Mouse (Mus musculus) ES-E14 (cell line): ENCODE data around the gene Anapc5.

Experiments used
- HCFC1 ChIP-seq: IDR thresholded peaks from 2 replicates; pipeline ENCODE4 v1.6.1; 2012; ENCODE audit warnings: low read length, inconsistent platforms, borderline replicate concordance; ENCODE audit not compliant: insufficient read depth
- MAFK ChIP-seq: IDR thresholded peaks from 2 replicates; pipeline ENCODE4 v1.6.1; 2014; ENCODE audit warnings: mild to moderate bottlenecking, low read depth, low read length, inconsistent platforms; ENCODE audit not compliant: insufficient read depth

- no peak for TF ChIP-seq MAFK
- TF ChIP-seq HCFC1 = no peak
These were observed 20.0 kb upstream of the Anapc5 start for GRCm38 (mm10) chr5:122841126-122841525.
